Mouse (Mus musculus) bone marrow, adult 2 months (tissue): ENCODE measurements around the gene Il1b.

Experiments used
- CTCF ChIP-seq: fragments of 200-500 bp; IDR thresholded peaks from 2 replicates; pipeline ENCODE4 v1.5.1; 2011; ENCODE audit warnings: low read length, control low read depth; ENCODE audit not compliant: control insufficient read depth, insufficient read depth
- POLR2A ChIP-seq: fragments of 200-500 bp; IDR thresholded peaks from 2 replicates; pipeline ENCODE4 v1.6.1; 2011; ENCODE audit warnings: low read depth, mild to moderate bottlenecking, control low read depth, low read length, borderline replicate concordance; ENCODE audit not compliant: control insufficient read depth

DNA sequence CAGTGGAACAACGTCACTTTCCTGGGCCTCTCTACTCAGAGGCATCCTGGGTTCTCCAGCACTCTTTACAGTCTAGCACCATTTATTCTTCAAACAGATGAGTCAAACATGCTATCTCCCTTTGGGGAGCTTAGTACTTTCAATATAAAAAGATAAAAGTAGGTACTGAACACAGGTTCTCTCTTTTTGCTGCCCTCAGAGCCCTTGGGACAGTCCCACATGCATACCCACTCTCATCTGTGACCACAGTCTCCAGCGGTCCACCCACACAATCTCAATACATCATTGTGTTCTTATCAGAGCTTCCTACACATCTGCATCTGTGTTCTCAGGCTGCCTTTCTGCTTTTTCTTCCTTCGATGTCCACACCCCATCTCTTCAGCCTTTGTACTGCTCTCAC, 14.4 kb upstream of the Il1b start:
- TF ChIP-seq CTCF (no peak), POLR2A (no peak)
